In the genomic region with DNA sequence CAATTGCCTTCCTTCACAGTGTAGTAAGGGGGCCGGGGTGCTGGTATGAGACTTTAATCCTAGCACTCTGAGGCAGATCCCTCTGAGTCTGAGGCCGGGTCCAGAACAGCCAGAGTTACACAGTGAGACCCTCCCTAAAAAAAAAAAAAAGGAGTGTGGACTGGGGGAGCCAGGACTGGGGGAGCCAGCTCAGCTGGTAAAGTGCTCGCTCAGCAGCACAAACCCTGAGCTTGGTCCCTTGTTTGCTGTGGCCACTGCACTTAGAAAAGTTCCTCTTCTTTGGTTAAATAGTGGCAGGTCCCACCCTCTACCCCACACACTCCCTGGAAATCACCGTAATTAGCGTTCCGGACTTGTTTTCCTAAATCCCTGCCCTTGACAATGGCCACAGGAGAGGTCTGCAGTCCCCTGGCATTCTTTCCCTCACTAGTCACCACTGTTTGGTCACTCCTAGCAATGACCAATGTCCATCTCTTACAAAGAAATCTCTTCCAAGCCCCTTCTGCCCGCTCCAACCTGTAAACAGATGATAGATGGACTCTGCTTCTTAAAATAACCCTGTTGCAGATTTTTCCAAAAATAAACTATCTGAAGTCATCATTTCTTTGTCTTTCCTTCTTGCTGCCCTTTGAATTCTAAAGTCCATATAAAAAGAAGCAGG, we compare ENCODE assay signal across 31 mouse cellular contexts. TPM values are rescaled to one million over a fixed set of nuclear protein-coding genes. Genes with fewer than 3 reads are reported as not detected.
DNase-seq lines count a peak whose midpoint lies in the region; ATAC-seq and TF ChIP-seq lines count a peak whose summit lies in the region.
"Had no signal": no experiment of that assay in that cellular context is flagged by ENCODE, and none has a peak within 500 bp of the region (broad histone marks: within the 10 kb centered on the region; RNA-seq: fewer than 3 reads in every experiment).

No protein-coding gene starts in this region.

- H3K4me3 ChIP-seq in kidney, embryonic 16.5 days (ENCODE audit: low read length) = no peak overlapping the region
- H3K4me3 ChIP-seq in ES-E14 (ENCODE audit: insufficient read depth in 1 of 2, low read depth in 1 of 2, low read length in 2 of 2, poor library complexity in 1 of 2, severe bottlenecking in 1 of 2) = no peak overlapping the region
- no peak overlapping the region for H3K4me3 ChIP-seq in liver, embryonic 15.5 days (replicated peaks)
- H3K4me3 ChIP-seq: embryonic facial prominence, embryonic 10.5 days; embryonic facial prominence, embryonic 15.5 days; forebrain, embryonic 13.5 days; heart, embryonic 15.5 days; hindbrain, embryonic 12.5 days; intestine, embryonic 15.5 days; megakaryocyte, embryonic 14.5 days; midbrain, embryonic 13.5 days; neural tube, embryonic 15.5 days had no signal

- WGBS in kidney, embryonic 16.5 days = 71% methylated on average over 7 of the region's 7 CpGs
- 50% methylated on average over 7 of the region's 7 CpGs for WGBS in liver, embryonic 15.5 days (ENCODE audit: insufficient replicate concordance)

- no peaks in the 10 kb centered on the region for H3K36me3 ChIP-seq in kidney, embryonic 16.5 days (ENCODE audit: insufficient read depth, low read length)
- H3K36me3 ChIP-seq in ES-E14 (ENCODE audit: control insufficient read depth, insufficient read depth, low read length, poor library complexity, severe bottlenecking) = 0 out of 2 replicates have a peak, but pooled peaks cover 2% of the 10 kb centered on the region
- H3K36me3 ChIP-seq in liver, embryonic 15.5 days (replicated peaks) = no peaks in the 10 kb centered on the region
- H3K36me3 ChIP-seq: embryonic facial prominence, embryonic 10.5 days; embryonic facial prominence, embryonic 15.5 days; heart, embryonic 15.5 days; hindbrain, embryonic 12.5 days; intestine, embryonic 15.5 days; midbrain, embryonic 13.5 days; neural tube, embryonic 15.5 days had no signal

- H3K4me1 ChIP-seq in kidney, embryonic 16.5 days (ENCODE audit: insufficient read depth, low read length) = peaks cover 3% of the 10 kb centered on the region; the same call in 1 of the 2 replicates
- peaks cover 10 to 21% of the 10 kb centered on the region in 2 experiments for H3K4me1 ChIP-seq in ES-E14 (ENCODE audit: control insufficient read depth in 2 of 2, insufficient read depth in 2 of 2, low read length in 2 of 2, poor library complexity in 1 of 2)
- H3K4me1 ChIP-seq in liver, embryonic 15.5 days (replicated peaks) = peaks cover 46% of the 10 kb centered on the region
- H3K4me1 ChIP-seq: embryonic facial prominence, embryonic 15.5 days; forebrain, embryonic 13.5 days; hindbrain, embryonic 12.5 days; midbrain, embryonic 13.5 days; neural tube, embryonic 15.5 days had no signal

- DNase-seq in kidney, adult 9 months = no peak
- no peak for DNase-seq in ES-E14 (ENCODE audit: low read depth, low spot score)
- DNase-seq in Muller cell, postnatal 12 days (ENCODE audit: inconsistent ontology term) = peak; percentile 14
- no peak for DNase-seq in spleen, adult 12 weeks (ENCODE audit: low spot score)
- DNase-seq: B cell, adult 2 months; cerebellum, adult 2 months; cerebellum, postnatal 14 days; heart, postnatal 36 days; kidney, adult 2 months; kidney, postnatal 10 days; layer of hippocampus, adult 9-11 months; lung, adult 18-20 months; lung, postnatal 4 days; retina, postnatal 1 day; right cerebral cortex, postnatal 14 days; thymus, adult 2 months; thymus, postnatal 36 days had no signal

- H3K27me3 ChIP-seq in kidney, embryonic 16.5 days (ENCODE audit: insufficient read depth, low read length) = no peaks in the 10 kb centered on the region
- no peaks in the 10 kb centered on the region for H3K27me3 ChIP-seq in liver, embryonic 15.5 days
- H3K27me3 ChIP-seq: embryonic facial prominence, embryonic 15.5 days; forebrain, embryonic 13.5 days; heart, embryonic 15.5 days; hindbrain, embryonic 12.5 days; intestine, embryonic 15.5 days; megakaryocyte, embryonic 14.5 days; midbrain, embryonic 13.5 days; neural tube, embryonic 15.5 days had no signal

- no peak overlapping the region for H3K4me2 ChIP-seq in kidney, embryonic 16.5 days (replicated peaks; ENCODE audit: low read depth, low read length)
- no peak overlapping the region for H3K4me2 ChIP-seq in liver, embryonic 15.5 days
- H3K4me2 ChIP-seq: embryonic facial prominence, embryonic 15.5 days; forebrain, embryonic 13.5 days; heart, embryonic 15.5 days; hindbrain, embryonic 12.5 days; intestine, embryonic 15.5 days; midbrain, embryonic 13.5 days; neural tube, embryonic 15.5 days had no signal

- H3K27ac ChIP-seq in kidney, embryonic 16.5 days (ENCODE audit: low read length) = no peak overlapping the region
- H3K27ac ChIP-seq in ES-E14 (ENCODE audit: insufficient read depth, low read depth, low read length, poor library complexity, severe bottlenecking) = peak overlapping the region; percentile 5; the same call in 1 of the 2 replicates
- H3K27ac ChIP-seq in liver, embryonic 15.5 days (replicated peaks) = peak overlapping the region; percentile 55; the same call in 1 of the 2 replicates
- H3K27ac ChIP-seq: embryonic facial prominence, embryonic 10.5 days; embryonic facial prominence, embryonic 15.5 days; forebrain, embryonic 13.5 days; heart, embryonic 15.5 days; hindbrain, embryonic 12.5 days; hindbrain, postnatal 0 days; intestine, embryonic 15.5 days; midbrain, embryonic 13.5 days; neural tube, embryonic 15.5 days had no signal

- in situ Hi-C loops in ES-E14 (cut with MboI; ENCODE audit: low sequenced_read_pairs in 2 of 2, unreplicated experiment in 2 of 2) = no loop called here

- no peak for ATAC-seq in kidney, embryonic 16.5 days (ENCODE audit: low FRiP score, low TSS enrichment)
- ATAC-seq in liver, embryonic 15.5 days (ENCODE audit: insufficient read depth) = no peak
- no peak for ATAC-seq in monocyte, adult 5-6 weeks (replicated peaks; ENCODE audit: insufficient number of reproducible peaks, low FRiP score, low TSS enrichment, poor library complexity, severe bottlenecking)
- ATAC-seq: forebrain, embryonic 13.5 days; hindbrain, postnatal 0 days; intestine, embryonic 15.5 days; lung, postnatal 0 days; midbrain, embryonic 13.5 days had no signal

- H3K9me3 ChIP-seq in kidney, embryonic 16.5 days (ENCODE audit: low read length) = no peaks in the 10 kb centered on the region
- H3K9me3 ChIP-seq in ES-E14 (ENCODE audit: control insufficient read depth, insufficient read depth, low read depth, low read length) = no peaks in the 10 kb centered on the region
- H3K9me3 ChIP-seq in liver, embryonic 15.5 days (replicated peaks) = no peaks in the 10 kb centered on the region
- H3K9me3 ChIP-seq: embryonic facial prominence, embryonic 10.5 days; embryonic facial prominence, embryonic 15.5 days; forebrain, embryonic 13.5 days; heart, embryonic 15.5 days; hindbrain, embryonic 12.5 days; intestine, embryonic 15.5 days; midbrain, embryonic 13.5 days; neural tube, embryonic 15.5 days had no signal

- 0 out of 2 replicates have a peak overlapping the region, but pooled peaks have one; percentile 22 for H3K9ac ChIP-seq in kidney, embryonic 16.5 days (replicated peaks; ENCODE audit: low read length)
- no peak overlapping the region for H3K9ac ChIP-seq in ES-E14 (ENCODE audit: insufficient read depth, low read depth, low read length, poor library complexity, severe bottlenecking)
- H3K9ac ChIP-seq in liver, embryonic 15.5 days = no peak overlapping the region
- H3K9ac ChIP-seq: embryonic facial prominence, embryonic 15.5 days; forebrain, embryonic 13.5 days; heart, embryonic 15.5 days; hindbrain, embryonic 12.5 days; intestine, embryonic 15.5 days; midbrain, embryonic 13.5 days; neural tube, embryonic 15.5 days had no signal

TF ChIP-seq in ES-E14, 5 proteins besides CTCF, POLR2A, EP300 and RAD21:
- TF ChIP-seq MAFK (IDR thresholded peaks at IDR 0.05; ENCODE audit: insufficient read depth, low read depth, low read length) = no peak
- TF ChIP-seq CHD2 (IDR thresholded peaks at IDR 0.05; ENCODE audit: low read depth, low read length) = no peak
- no peak for TF ChIP-seq HCFC1 (IDR thresholded peaks at IDR 0.05; ENCODE audit: borderline replicate concordance, insufficient read depth, low read length)
- no peak for TF ChIP-seq ZC3H11A (IDR thresholded peaks at IDR 0.05; ENCODE audit: borderline replicate concordance, low read depth, low read length)
- peak; percentile 84 for TF ChIP-seq ZNF384 (IDR thresholded peaks at IDR 0.05; ENCODE audit: low read depth, low read length)

RNA-seq across cellular contexts. Expression of a gene that starts 32.9 kb away (rescaled TPM):
- 13.4 and 16.4 TPM in 2 replicates for polyA plus RNA-seq in kidney, embryonic 16.5 days (2015; fragmentation: Nextera tagmentation; extraction: Ambion mirVana)
- total RNA-seq in ES-E14 (2012; rRNA removed) = 9.9 and 10.2 TPM in 2 replicates
- polyA plus RNA-seq in liver, embryonic 15.5 days (2015; fragmentation: Nextera tagmentation; extraction: Ambion mirVana) = 6.3 and 6.4 TPM in 2 replicates
- 22.1 to 49.2 TPM (median 38.4 TPM) in 3 replicates for total RNA-seq in monocyte, adult 5-6 weeks (2017)
